Mouse (Mus musculus) heart, embryonic 14.5 days (tissue): ENCODE data around the gene Iars. TPM values are rescaled to one million over a fixed set of nuclear protein-coding genes. Genes with fewer than 3 reads are reported as not detected.

Source experiments
- ATAC-seq: fragments of 200-750 bp; cut with Nextera tagmentation; 2 replicates; pipeline ENCODE4 v1.8.0; 2017; ENCODE audit warnings: low read depth, moderate TSS enrichment; ENCODE audit not compliant: insufficient number of reproducible peaks, insufficient read depth, low FRiP score
- H3K27ac ChIP-seq, 2 experiments: fragments of 200-500 bp in 1 of 2; fragments of 300-500 bp in 1 of 2; sonication (generic) in 1 of 2; replicated peaks in 1 of 2; 2 replicates each; pipeline ENCODE4 v1.5.1; 2012 to 2014; ENCODE audit warnings: low read depth in 2 of 2, low read length in 2 of 2, control low read depth in 1 of 2, mild to moderate bottlenecking in 1 of 2, mixed read lengths in 1 of 2; ENCODE audit not compliant: control insufficient read depth in 1 of 2, insufficient read depth in 1 of 2
- H3K27me3 ChIP-seq: fragments of 300-500 bp; sonication (generic); 2 replicates; pipeline ENCODE4 v1.6.1; 2014; ENCODE audit warnings: mild to moderate bottlenecking, low read length, control low read depth; ENCODE audit not compliant: control insufficient read depth, insufficient read depth
- H3K36me3 ChIP-seq: fragments of 300-500 bp; sonication (generic); 2 replicates; pipeline ENCODE4 v1.6.1; 2014; ENCODE audit warnings: mild to moderate bottlenecking, control low read depth, low read length, mixed read lengths; ENCODE audit not compliant: control insufficient read depth, insufficient read depth
- H3K4me1 ChIP-seq, 2 experiments: fragments of 200-500 bp in 1 of 2; fragments of 300-500 bp in 1 of 2; sonication (generic) in 1 of 2; 2 replicates each; pipeline ENCODE4 v1.6.1; 2012 to 2014; ENCODE audit warnings: low read length in 2 of 2, control low read depth in 1 of 2, mixed read lengths in 1 of 2; ENCODE audit not compliant: control insufficient read depth in 2 of 2, insufficient read depth in 2 of 2
- H3K4me2 ChIP-seq: fragments of 300-500 bp; sonication (generic); 2 replicates; pipeline ENCODE4 v1.6.1; 2014; ENCODE audit warnings: mild to moderate bottlenecking, low read length
- H3K4me3 ChIP-seq, 2 experiments: fragments of 200-500 bp in 1 of 2; fragments of 300-500 bp in 1 of 2; sonication (generic) in 1 of 2; 2 replicates each; pipeline ENCODE4 v1.5.1; 2012 to 2014; ENCODE audit warnings: low read length in 2 of 2, mild to moderate bottlenecking in 2 of 2, control low read depth in 1 of 2, low read depth in 1 of 2, moderate library complexity in 1 of 2; ENCODE audit not compliant: control insufficient read depth in 1 of 2, insufficient read depth in 1 of 2
- H3K9ac ChIP-seq: fragments of 300-500 bp; sonication (generic); 2 replicates; pipeline ENCODE4 v1.6.1; 2014; ENCODE audit warnings: mild to moderate bottlenecking, low read length
- H3K9me3 ChIP-seq: fragments of 300-500 bp; sonication (generic); 2 replicates; pipeline ENCODE4 v1.6.1; 2016; ENCODE audit warnings: low read length, control low read depth; ENCODE audit not compliant: control insufficient read depth
- WGBS: fragments of 180-500 bp; shearing (Covaris S2); extraction: QIAGEN DNeasy Blood & Tissue Kit; methylation state at CpG from one replicate; pipeline ENCODE4 v1.1.7; 2014; 5-methylcytosine and 5-hydroxymethylcytosine counted together
- polyA plus RNA-seq: library from polyadenylated mRNA; unstranded; fragments of >200 nt; fragmentation: Nextera tagmentation; extraction: Ambion mirVana; gene quantifications from 2 replicates; pipeline ENCODE4 v1.2.1, GENCODE M21; 2014

The Iars gene
- polyA plus RNA-seq, 1 experiment from 2014 or later: 52.0 TPM

DNA sequence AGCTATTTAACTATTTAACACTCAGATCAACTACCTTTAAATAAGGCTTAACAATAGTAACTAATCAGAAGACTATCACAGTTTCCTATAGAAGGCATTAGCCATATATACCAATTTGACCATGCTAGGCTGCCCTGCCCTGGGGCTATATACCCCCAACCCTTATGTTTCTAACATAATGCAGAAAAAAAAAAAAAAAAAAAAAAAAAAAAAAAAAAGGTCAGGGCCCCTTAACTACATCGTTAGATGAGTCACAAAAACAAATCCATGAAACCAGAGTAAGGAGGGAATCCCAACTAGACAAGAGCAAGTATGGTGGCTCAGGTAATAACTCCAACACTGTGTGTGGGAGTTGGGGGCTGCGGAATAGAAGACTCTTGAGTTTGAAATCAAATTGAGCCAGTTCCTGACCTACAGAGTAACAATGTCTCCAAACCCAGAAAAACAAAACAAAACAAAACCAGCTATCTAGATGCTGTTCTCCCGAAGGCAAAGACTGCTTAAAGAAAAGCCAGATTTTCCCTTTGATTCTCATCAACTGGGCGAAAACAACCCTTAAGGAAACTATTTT is 30.0 kb upstream of the Iars start:
- Histone ChIP-seq H3K9ac (peak overlapping the region; percentile 76), H3K4me1 (peaks cover 0 to 14% of the 10 kb centered on the region in 2 experiments; a peak in 2 of 4 replicates), H3K4me3 (peak overlapping the region; percentile 88 to 95), H3K27ac (no peak overlapping the region; a peak in 1 of 4 replicates), H3K4me2 (peak overlapping the region; percentile 84), H3K9me3 (no peaks in the 10 kb centered on the region), H3K27me3 (no peaks in the 10 kb centered on the region), H3K36me3 (peaks cover 15% of the 10 kb centered on the region)
- WGBS: 1% methylated on average over 4 of the region's 4 CpGs
- no peak for ATAC-seq

DNA sequence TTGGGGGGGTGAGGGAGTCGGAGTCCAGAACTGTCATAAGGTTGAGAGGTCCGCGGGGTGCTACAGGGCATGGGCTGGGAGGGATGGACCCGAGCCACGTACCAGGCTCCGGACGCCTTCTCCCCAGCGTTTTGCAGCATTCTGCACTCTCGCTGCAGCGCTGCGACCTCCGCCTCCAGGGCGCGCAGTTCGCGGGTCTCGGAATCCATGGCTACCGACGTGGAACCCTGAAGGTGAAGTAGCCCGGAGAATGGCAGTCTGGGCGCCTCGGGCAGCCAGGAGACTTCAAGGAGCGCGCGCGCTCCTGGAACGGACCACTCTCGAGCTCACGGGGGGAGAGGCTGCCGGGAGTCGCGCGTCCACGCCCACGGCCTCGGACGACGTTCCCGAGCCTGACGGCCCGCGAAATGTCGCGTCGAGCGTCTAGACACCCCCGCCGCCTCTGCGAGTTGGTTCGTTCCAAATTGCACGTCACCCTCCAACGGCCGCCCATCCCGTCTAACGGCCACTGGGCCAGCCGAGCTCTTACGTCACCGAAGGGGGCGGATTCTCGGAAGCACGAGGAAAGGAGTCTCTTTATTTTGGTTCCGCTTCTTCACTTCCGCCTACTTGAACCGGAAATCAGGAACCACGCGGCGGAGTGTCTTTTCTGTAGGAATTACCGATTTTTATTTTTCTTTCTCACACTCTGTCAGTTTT is 29.3 kb upstream of the Iars start, which contains the start of the genes Cenpp and Nol8:
Gene Cenpp (minus strand): TSS at position 305 of the 699 bp plus-strand sequence.
Gene Nol8 (plus strand): TSS at position 598 of the 699 bp plus-strand sequence.
- ATAC-seq: peak; percentile 98
- H3K4me2 ChIP-seq: peak within 1 kb of the TSS; percentile 84
- H3K9ac ChIP-seq: peak within 1 kb of the TSS; percentile 81
- H3K27ac ChIP-seq: peak within 1 kb of the TSS; percentile 88 to 90
- peaks cover 0 to 14% of the 10 kb centered on the region in 2 experiments; a peak in 2 of 4 replicates for H3K4me1 ChIP-seq
- no peaks in the 10 kb centered on the region for H3K27me3 ChIP-seq
- peak within 1 kb of the TSS; percentile 88 to 96 for H3K4me3 ChIP-seq
- no peaks in the 10 kb centered on the region for H3K9me3 ChIP-seq
- peaks cover 22% of the 10 kb centered on the region for H3K36me3 ChIP-seq
- under 1% methylated on average over 68 of the region's 68 CpGs for WGBS

DNA sequence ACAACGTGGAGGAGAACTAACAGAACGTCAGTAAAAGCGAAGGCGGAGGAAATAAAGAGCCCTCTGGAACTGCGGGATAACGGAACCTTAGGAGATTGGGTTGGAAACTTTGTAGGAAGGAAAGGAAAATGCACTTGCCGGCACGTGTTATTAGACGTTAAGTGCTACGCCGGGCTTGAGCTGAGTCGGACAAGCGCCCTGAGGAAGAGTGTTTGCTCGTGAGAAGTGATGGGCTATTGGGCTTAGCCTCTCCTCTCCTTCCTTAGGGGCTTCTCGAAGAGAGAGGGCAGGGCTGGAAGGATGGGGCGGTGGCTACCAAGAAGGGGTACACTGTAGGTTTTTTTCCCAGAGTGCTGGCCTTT is 28.7 kb upstream of the Iars start:
- Histone ChIP-seq H3K36me3 (peaks cover 27% of the 10 kb centered on the region), H3K4me2 (peak overlapping the region; percentile 83), H3K9ac (peak overlapping the region; percentile 81), H3K27ac (peak overlapping the region; percentile 88 to 90), H3K4me1 (peaks cover 0 to 14% of the 10 kb centered on the region in 2 experiments; a peak in 2 of 4 replicates), H3K9me3 (no peaks in the 10 kb centered on the region), H3K27me3 (no peaks in the 10 kb centered on the region), H3K4me3 (peak overlapping the region; percentile 88 to 96)
- under 1% methylated on average over 16 of the region's 16 CpGs for WGBS
- peak; percentile 72 for ATAC-seq

DNA sequence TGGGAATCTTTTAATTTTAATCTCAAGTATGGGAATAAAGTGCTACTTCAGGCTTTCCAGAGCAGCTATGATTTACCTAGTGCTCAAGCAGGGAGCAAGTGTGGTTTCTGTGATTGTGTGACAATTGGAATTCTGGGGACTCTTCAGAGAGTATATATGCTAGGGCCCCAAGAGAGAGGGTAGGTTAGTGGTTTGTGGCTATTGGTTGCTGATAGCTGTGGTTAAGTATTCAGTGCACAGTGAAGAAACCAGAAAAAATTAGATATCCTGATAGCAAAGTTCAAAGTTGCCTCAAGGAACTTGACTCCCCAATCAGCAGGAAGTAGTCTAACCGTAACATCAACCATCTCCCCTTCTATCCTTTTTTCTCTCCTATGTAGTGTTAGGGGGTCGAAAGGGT is 4.1 kb upstream of the Iars start:
- Histone ChIP-seq H3K9ac (no peak overlapping the region), H3K4me3 (no peak overlapping the region), H3K4me1 (peaks cover 2 to 8% of the 10 kb centered on the region in 2 experiments; a peak in 2 of 4 replicates), H3K36me3 (peaks cover 68% of the 10 kb centered on the region), H3K27ac (no peak overlapping the region), H3K27me3 (no peaks in the 10 kb centered on the region), H3K4me2 (no peak overlapping the region), H3K9me3 (no peaks in the 10 kb centered on the region)
- ATAC-seq: no peak
- 80% methylated on average over 2 of the region's 2 CpGs for WGBS

DNA sequence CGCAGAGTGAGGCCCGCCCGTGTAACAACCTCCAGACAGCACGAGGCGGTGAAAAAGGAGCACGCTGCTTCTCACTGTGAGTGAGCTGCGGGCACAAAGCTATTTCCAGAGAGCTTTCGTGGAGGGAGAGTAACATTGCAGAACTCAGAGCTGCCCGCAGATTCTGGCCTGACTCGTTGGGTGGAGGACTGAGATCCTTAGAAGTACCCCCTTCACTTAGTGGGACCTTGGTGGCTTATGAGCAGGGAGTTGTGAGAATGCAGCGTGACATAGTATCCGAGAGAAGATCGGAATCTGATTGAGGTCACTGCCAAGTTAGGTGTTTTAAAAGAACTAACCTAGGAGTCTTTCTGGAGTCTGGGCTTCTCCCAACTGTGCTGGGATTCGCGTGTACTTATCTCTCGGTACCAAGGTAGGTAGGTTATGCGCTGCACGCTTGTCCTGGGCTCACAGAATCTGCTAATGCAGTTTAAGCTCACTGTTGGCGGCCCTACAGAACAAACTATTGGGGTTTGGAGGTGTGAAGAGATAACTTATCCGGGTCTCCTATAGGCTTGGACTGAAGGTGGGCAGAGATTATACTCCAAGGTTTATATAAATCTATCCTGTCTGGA is 440 bp downstream of the Iars start:
- peak overlapping the region; percentile 82 for H3K9ac ChIP-seq
- no peak for ATAC-seq
- under 1% methylated on average over 20 of the region's 20 CpGs for WGBS
- H3K27me3 ChIP-seq: no peaks in the 10 kb centered on the region
- H3K9me3 ChIP-seq: no peaks in the 10 kb centered on the region
- H3K4me3 ChIP-seq: peak overlapping the region; percentile 77 to 86
- peaks cover 2 to 14% of the 10 kb centered on the region in 2 experiments; a peak in 2 of 4 replicates for H3K4me1 ChIP-seq
- peaks cover 25% of the 10 kb centered on the region for H3K36me3 ChIP-seq
- peak overlapping the region; percentile 56 to 64 for H3K27ac ChIP-seq
- H3K4me2 ChIP-seq: peak overlapping the region; percentile 96

DNA sequence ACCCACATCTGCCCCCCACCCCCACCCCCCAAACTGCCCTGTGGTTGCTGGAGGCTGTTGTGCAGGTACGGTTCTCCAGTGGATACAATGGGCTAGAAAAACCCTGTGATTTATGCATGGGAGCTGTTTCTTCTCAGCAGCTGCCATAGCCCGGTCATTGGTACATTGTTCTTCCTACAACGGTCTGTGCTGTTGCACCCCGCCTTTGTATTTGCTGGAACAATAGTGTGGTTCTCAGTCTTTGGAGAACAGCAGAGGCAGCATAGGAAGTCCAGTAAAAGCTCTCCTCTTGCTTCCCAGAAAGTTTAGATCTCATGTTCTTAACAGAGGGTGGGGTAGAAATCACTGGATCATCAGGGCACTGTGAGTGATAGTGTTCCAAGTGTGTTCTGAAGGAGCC is 2.4 kb downstream of the Iars start:
- ATAC-seq: no peak
- H3K9ac ChIP-seq: no peak overlapping the region
- peaks cover 27% of the 10 kb centered on the region for H3K36me3 ChIP-seq
- H3K27ac ChIP-seq: no peak overlapping the region
- H3K27me3 ChIP-seq: no peaks in the 10 kb centered on the region
- WGBS: 74% methylated on average over 4 of the region's 4 CpGs
- H3K4me1 ChIP-seq: peaks cover 2 to 14% of the 10 kb centered on the region in 2 experiments; a peak in 2 of 4 replicates
- H3K9me3 ChIP-seq: no peaks in the 10 kb centered on the region
- no peak overlapping the region for H3K4me3 ChIP-seq
- H3K4me2 ChIP-seq: no peak overlapping the region

DNA sequence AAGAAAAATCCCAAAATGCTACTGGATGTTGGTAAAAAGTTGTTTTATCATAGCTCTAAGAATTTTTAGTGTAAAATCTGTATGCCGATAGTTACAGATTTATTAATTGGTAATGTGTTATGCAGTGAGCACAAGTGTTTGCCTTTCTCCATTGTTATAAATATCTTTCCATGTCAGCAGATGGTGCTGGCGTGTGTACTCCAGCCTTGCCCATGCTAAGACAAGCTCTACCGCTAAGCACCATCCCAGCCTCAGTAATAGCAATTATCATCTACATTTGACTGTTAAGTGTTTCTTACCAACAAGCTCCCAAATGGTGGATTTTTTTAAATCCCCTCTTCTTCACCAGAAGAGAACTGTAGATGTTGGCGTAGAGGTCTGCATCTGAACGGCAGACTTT is 9.2 kb downstream of the Iars start:
- Histone ChIP-seq H3K36me3 (peaks cover 63% of the 10 kb centered on the region), H3K4me1 (no peaks in the 10 kb centered on the region), H3K9ac (no peak overlapping the region), H3K27ac (no peak overlapping the region), H3K4me2 (no peak overlapping the region), H3K9me3 (no peaks in the 10 kb centered on the region), H3K27me3 (no peaks in the 10 kb centered on the region), H3K4me3 (no peak overlapping the region)
- 92% methylated on average over 5 of the region's 5 CpGs for WGBS
- no peak for ATAC-seq
